Mouse (Mus musculus) lung, adult 2 months (tissue): ENCODE results near the gene Cldn13.

Experiments used
- CTCF ChIP-seq: fragments of 200-500 bp; IDR thresholded peaks from 2 replicates; pipeline ENCODE4 v1.5.1; 2011; ENCODE audit warnings: mild to moderate bottlenecking, low read length, control low read depth; ENCODE audit not compliant: insufficient read depth
- POLR2A ChIP-seq: fragments of 200-500 bp; IDR thresholded peaks from 2 replicates; pipeline ENCODE4 v1.6.1; 2011; ENCODE audit warnings: low read depth, mild to moderate bottlenecking, control low read depth, low read length, borderline replicate concordance; ENCODE audit errors: extremely low read depth

GRCm38 (mm10) chr5:134946063-134946856, 30.9 kb upstream of the Cldn13 start:
- TF ChIP-seq CTCF, result no peak
- no peak for TF ChIP-seq POLR2A
